Mouse (Mus musculus) heart, postnatal 0 days (tissue): ENCODE data around the gene Ptprj.

Experiments used
- CTCF ChIP-seq: IDR thresholded peaks from 2 replicates; pipeline ENCODE4 v1.5.1; 2016; ENCODE audit warnings: antibody characterized with exemption, control low read depth, low read depth
- EP300 ChIP-seq: IDR thresholded peaks from 2 replicates; pipeline ENCODE4 v1.6.1; 2016; ENCODE audit warnings: antibody characterized with exemption, low read depth

- TF ChIP-seq CTCF (no peak), EP300 (no peak)
Measured at GRCm38 (mm10) chr2:90463735-90464134, 116.7 kb downstream of the Ptprj start.
